Mouse (Mus musculus) lung, embryonic 14.5 days (tissue): ENCODE measurements at regions not wholly inside any gene's neighbourhood (a gene's known extent, or its start where the extent isn't known, plus 50 kb on each side); places are given as distances from the start of the nearest gene placed in this dataset.

Experiments used
- ATAC-seq: fragments of 200-750 bp; cut with Nextera tagmentation; 2 replicates; pipeline ENCODE4 v1.8.0; 2017; ENCODE audit warnings: mild to moderate bottlenecking, moderate TSS enrichment, moderate library complexity; ENCODE audit not compliant: insufficient read depth
- DNase-seq: peaks from one replicate; pipeline ENCODE4 v3.0.0-alpha.2; 2015
- H3K27ac ChIP-seq: fragments of 300-500 bp; sonication (generic); 2 replicates; pipeline ENCODE4 v1.5.1; 2014; ENCODE audit warnings: low read depth, mild to moderate bottlenecking, moderate library complexity
- H3K27me3 ChIP-seq: fragments of 300-500 bp; sonication (generic); 2 replicates; pipeline ENCODE4 v1.6.1; 2014; ENCODE audit warnings: low read length, control low read depth; ENCODE audit not compliant: insufficient read depth
- H3K36me3 ChIP-seq: fragments of 300-500 bp; sonication (generic); 2 replicates; pipeline ENCODE4 v1.6.1; 2014; ENCODE audit warnings: control low read depth; ENCODE audit not compliant: insufficient read depth
- H3K4me1 ChIP-seq: fragments of 300-500 bp; sonication (generic); 2 replicates; pipeline ENCODE4 v1.6.1; 2014; ENCODE audit warnings: antibody characterized with exemption, control low read depth; ENCODE audit not compliant: insufficient read depth
- H3K4me2 ChIP-seq: fragments of 300-500 bp; sonication (generic); 2 replicates; pipeline ENCODE4 v1.6.1; 2014; ENCODE audit warnings: mild to moderate bottlenecking
- H3K4me3 ChIP-seq: fragments of 300-500 bp; sonication (generic); 2 replicates; pipeline ENCODE4 v1.5.1; 2014; ENCODE audit warnings: low read depth, low read length
- H3K9ac ChIP-seq: fragments of 300-500 bp; sonication (generic); 2 replicates; pipeline ENCODE4 v1.6.1; 2014
- H3K9me3 ChIP-seq: fragments of 300-500 bp; sonication (generic); 2 replicates; pipeline ENCODE4 v1.6.1; 2016; ENCODE audit warnings: low read depth, low read length, control low read depth
- CTCF ChIP-seq: IDR thresholded peaks from 2 replicates; pipeline ENCODE4 v1.5.1; 2016; ENCODE audit warnings: antibody characterized with exemption, low read depth
- WGBS: fragments of 180-500 bp; shearing (Covaris S2); extraction: QIAGEN DNeasy Blood & Tissue Kit; methylation state at CpG from one replicate; pipeline ENCODE4 v1.1.7; 2014; 5-methylcytosine and 5-hydroxymethylcytosine counted together

GRCm38 (mm10) chr4:148752360-148753093 is 51.7 kb upstream of the Casz1 start:
- DNase-seq (no peak), ATAC-seq (no peak; the same call in 1 of the 2 replicates)
- Histone ChIP-seq H3K4me2 (no peak overlapping the region), H3K9me3 (no peaks in the 10 kb centered on the region), H3K36me3 (no peaks in the 10 kb centered on the region), H3K27ac (no peak overlapping the region), H3K9ac (no peak overlapping the region), H3K27me3 (no peaks in the 10 kb centered on the region), H3K4me3 (no peak overlapping the region), H3K4me1 (no peaks in the 10 kb centered on the region)
- TF ChIP-seq CTCF, result no peak
- 80% methylated on average over 14 of the region's 14 CpGs for WGBS

DNA sequence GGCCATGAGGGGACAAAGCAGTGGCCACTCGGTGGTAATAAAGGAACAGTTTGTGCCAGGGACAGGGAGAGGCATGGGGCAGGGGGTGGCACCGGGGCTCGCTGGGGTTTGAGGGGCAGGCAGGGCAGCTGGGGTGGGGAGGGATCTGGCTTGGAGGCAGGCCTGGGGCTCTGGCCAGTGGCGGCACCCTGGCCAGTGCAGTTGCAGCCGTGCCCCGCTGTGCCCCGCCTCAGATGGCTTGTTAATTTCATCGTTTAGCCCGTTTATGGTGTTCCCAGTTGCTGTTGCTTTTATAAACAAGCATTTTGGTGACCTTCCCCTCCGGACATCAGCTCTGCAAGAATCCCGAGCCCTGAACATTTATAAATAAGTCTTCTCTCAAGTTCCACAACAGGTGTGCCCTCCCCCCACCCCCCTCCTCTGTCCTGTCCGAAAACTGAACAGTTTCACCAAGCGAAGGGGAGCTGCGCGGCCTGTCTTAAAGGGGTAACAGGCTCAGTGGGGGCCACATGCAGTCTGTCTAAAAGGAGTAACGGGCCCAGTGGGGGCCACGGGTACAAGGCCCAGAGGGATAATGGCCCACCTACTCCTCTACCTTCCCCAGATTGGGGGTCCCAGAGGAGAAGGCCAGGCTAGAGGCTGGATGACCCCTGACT is 51.0 kb upstream of the Casz1 start:
- no peaks in the 10 kb centered on the region for H3K36me3 ChIP-seq
- DNase-seq (no peak), ATAC-seq (no peak)
- H3K4me1 ChIP-seq, result no peaks in the 10 kb centered on the region
- no peak overlapping the region for H3K4me3 ChIP-seq
- no peak overlapping the region for H3K27ac ChIP-seq
- H3K27me3 ChIP-seq, result no peaks in the 10 kb centered on the region
- no peaks in the 10 kb centered on the region for H3K9me3 ChIP-seq
- 58% methylated on average over 17 of the region's 17 CpGs for WGBS
- TF ChIP-seq CTCF, result no peak
- H3K9ac ChIP-seq, result no peak overlapping the region
- no peak overlapping the region for H3K4me2 ChIP-seq

GRCm38 (mm10) chr4:148753849-148754248 is 50.4 kb upstream of the Casz1 start:
- DNase-seq (no peak), ATAC-seq (no peak)
- H3K9ac ChIP-seq, result no peak overlapping the region
- H3K36me3 ChIP-seq, result no peaks in the 10 kb centered on the region
- no peak for TF ChIP-seq CTCF
- no peaks in the 10 kb centered on the region for H3K27me3 ChIP-seq
- H3K9me3 ChIP-seq, result no peaks in the 10 kb centered on the region
- H3K4me3 ChIP-seq, result no peak overlapping the region
- no peaks in the 10 kb centered on the region for H3K4me1 ChIP-seq
- no peak overlapping the region for H3K4me2 ChIP-seq
- no peak overlapping the region for H3K27ac ChIP-seq
- 78% methylated on average over 8 of the region's 8 CpGs for WGBS
